Mouse (Mus musculus): ENCODE measurements around the gene Cnst. TPM values are rescaled to one million over a fixed set of nuclear protein-coding genes. Genes with fewer than 3 reads are reported as not detected.

Cnst gene
- 10 to 100 TPM; 26.3 to 35.1 TPM for total RNA-seq (2021)
- 13.5 and 14.5 TPM in 2 replicates for polyA plus RNA-seq (2012; rRNA removed)
- long read RNA-seq, full-length matches to known transcripts = 12 of 14 reads
- long read RNA-seq, partial matches to known transcripts = 2 of 14 reads
- long read RNA-seq, other reads (novel, unspliced or antisense) = 0 of 14 reads

- peak; percentile 99 for DNase-seq
These were observed at the start of gene Cnst, which contains the start of gene Tfb2m for GRCm38 (mm10) chr1:179545768-179546550. Cnst (plus strand) TSS chr1:179546370. Tfb2m (minus strand) TSS chr1:179546267.

GRCm38 (mm10) chr1:179499257-179499656 is 46.9 kb upstream of the Cnst start:
- DNase-seq = no peak

- DNase-seq = no peak
These were observed 43.6 kb upstream of the Cnst start for GRCm38 (mm10) chr1:179502565-179502964.

- peak; percentile 10 for DNase-seq
These were observed 39.4 kb upstream of the Cnst start for GRCm38 (mm10) chr1:179506530-179507315.

- no peak for DNase-seq
These were observed 35.4 kb upstream of the Cnst start for GRCm38 (mm10) chr1:179510546-179511340.

- no peak for DNase-seq
These were observed 34.3 kb upstream of the Cnst start for GRCm38 (mm10) chr1:179511895-179512294.

- DNase-seq = peak; percentile 21
These were observed 29.0 kb upstream of the Cnst start for GRCm38 (mm10) chr1:179516941-179517712.

GRCm38 (mm10) chr1:179517713-179518465 is 28.3 kb upstream of the Cnst start, which contains the start of gene Smyd3:
Smyd3 (minus strand) TSS chr1:179518041.
- DNase-seq = peak; percentile 89

GRCm38 (mm10) chr1:179519901-179520300 is 26.3 kb upstream of the Cnst start:
- DNase-seq = no peak

- no peak for DNase-seq
These were observed 7.1 kb upstream of the Cnst start for GRCm38 (mm10) chr1:179539054-179539453.

GRCm38 (mm10) chr1:179539887-179540286 is 6.3 kb upstream of the Cnst start:
- no peak for DNase-seq

- no peak for DNase-seq
These were observed 4.7 kb upstream of the Cnst start for GRCm38 (mm10) chr1:179541502-179541901.

GRCm38 (mm10) chr1:179546551-179546917 is 364 bp downstream of the Cnst start:
- no peak for DNase-seq

- DNase-seq = no peak
These were observed 1.0 kb downstream of the Cnst start for GRCm38 (mm10) chr1:179547176-179547575.

- no peak for DNase-seq
These were observed 2.0 kb downstream of the Cnst start for GRCm38 (mm10) chr1:179548220-179548619.

- no peak for DNase-seq
These were observed 3.0 kb downstream of the Cnst start for GRCm38 (mm10) chr1:179548996-179549752.

- DNase-seq = no peak
These were observed 5.2 kb downstream of the Cnst start for GRCm38 (mm10) chr1:179551336-179551735.

GRCm38 (mm10) chr1:179551921-179552320 is 5.8 kb downstream of the Cnst start:
- DNase-seq = no peak

- no peak for DNase-seq
These were observed 6.6 kb downstream of the Cnst start for GRCm38 (mm10) chr1:179552751-179553150.
